Mouse (Mus musculus) forebrain, embryonic 10.5 days (tissue): ENCODE measurements around the gene Trio. TPM values are rescaled to one million over a fixed set of nuclear protein-coding genes. Genes with fewer than 3 reads are reported as not detected.
A peak's percentile ranks its signal among the peaks of the same experiment; 100 is the strongest.
"Not testable (repeated sequence)": the region's sequence is repeated elsewhere in the genome, so short reads cannot be mapped to it uniquely, and the experiment has no call there.

Experiments
- DNase-seq: peaks from one replicate; pipeline ENCODE4 v3.0.0-alpha.2; 2017; ENCODE audit warnings: low spot score; ENCODE audit errors: extremely low spot score
- H3K27ac ChIP-seq: fragments of 300-500 bp; sonication (generic); 2 replicates; pipeline ENCODE4 v1.5.1; 2016; ENCODE audit warnings: mild to moderate bottlenecking
- H3K27me3 ChIP-seq: fragments of 300-500 bp; sonication (generic); 2 replicates; pipeline ENCODE4 v1.6.1; 2016; ENCODE audit warnings: mild to moderate bottlenecking; ENCODE audit not compliant: poor library complexity, severe bottlenecking
- H3K36me3 ChIP-seq: fragments of 300-500 bp; sonication (generic); replicated peaks from 2 replicates; pipeline ENCODE4 v1.6.1; 2016; ENCODE audit warnings: mild to moderate bottlenecking, moderate library complexity
- H3K4me1 ChIP-seq: fragments of 300-500 bp; sonication (generic); 2 replicates; pipeline ENCODE4 v1.6.1; 2016
- H3K4me3 ChIP-seq: fragments of 300-500 bp; sonication (generic); 2 replicates; pipeline ENCODE4 v1.5.1; 2016; ENCODE audit warnings: mild to moderate bottlenecking, moderate library complexity
- H3K9me3 ChIP-seq: fragments of 300-500 bp; sonication (generic); 2 replicates; pipeline ENCODE4 v1.6.1; 2016; ENCODE audit warnings: mild to moderate bottlenecking, moderate library complexity
- WGBS: fragments of 180-500 bp; shearing (Covaris S2); methylation state at CpG from one replicate; pipeline ENCODE4 v1.1.7; 2016; 5-methylcytosine and 5-hydroxymethylcytosine counted together
- polyA plus RNA-seq: library from polyadenylated mRNA; unstranded; fragments of >200 nt; fragmentation: Nextera tagmentation; extraction: Ambion mirVana; gene quantifications from 2 replicates; pipeline ENCODE4 v1.2.1, GENCODE M21; 2016

The Trio gene
- polyA plus RNA-seq, 1 experiment from 2014 or later: 29.2 TPM

- H3K9me3 ChIP-seq: no peaks in the 10 kb centered on the region
- no peak overlapping the region for H3K4me3 ChIP-seq
- 83% methylated on average over 6 of the region's 6 CpGs for WGBS
- H3K4me1 ChIP-seq: peaks cover 13% of the 10 kb centered on the region
- H3K27ac ChIP-seq: no peak overlapping the region
- DNase-seq: no peak
- peaks cover 98% of the 10 kb centered on the region for H3K36me3 ChIP-seq
- no peaks in the 10 kb centered on the region for H3K27me3 ChIP-seq
These were observed 174.3 kb downstream of the Trio start for GRCm38 (mm10) chr15:27851312-27851711.

- H3K9me3 ChIP-seq: no peaks in the 10 kb centered on the region
- peaks cover 9% of the 10 kb centered on the region for H3K4me1 ChIP-seq
- H3K27ac ChIP-seq: no peak overlapping the region
- H3K4me3 ChIP-seq: no peak overlapping the region
- WGBS: 90% methylated on average over 14 of the region's 14 CpGs
- peaks cover 99% of the 10 kb centered on the region for H3K36me3 ChIP-seq
- DNase-seq: no peak
- no peaks in the 10 kb centered on the region for H3K27me3 ChIP-seq
These were observed 174.7 kb downstream of the Trio start for GRCm38 (mm10) chr15:27850904-27851303.

- WGBS: 96% methylated on average over 4 of the region's 4 CpGs
- H3K27ac ChIP-seq: no peak overlapping the region
- peaks cover 99% of the 10 kb centered on the region for H3K36me3 ChIP-seq
- no peak for DNase-seq
- no peaks in the 10 kb centered on the region for H3K9me3 ChIP-seq
- H3K4me1 ChIP-seq: 0 out of 2 replicates have a peak, but pooled peaks cover 3% of the 10 kb centered on the region
- H3K4me3 ChIP-seq: no peak overlapping the region
- no peaks in the 10 kb centered on the region for H3K27me3 ChIP-seq
These were observed 175.7 kb downstream of the Trio start for GRCm38 (mm10) chr15:27849910-27850309.

GRCm38 (mm10) chr15:27841696-27842095, 184.0 kb downstream of the Trio start:
- H3K36me3 ChIP-seq: peaks cover 98% of the 10 kb centered on the region
- WGBS: 94% methylated on average over 15 of the region's 15 CpGs
- no peaks in the 10 kb centered on the region for H3K9me3 ChIP-seq
- H3K4me1 ChIP-seq: peaks cover 9% of the 10 kb centered on the region; the same call in 1 of the 2 replicates
- H3K27me3 ChIP-seq: no peaks in the 10 kb centered on the region
- no peak for DNase-seq
- H3K4me3 ChIP-seq: no peak overlapping the region
- no peak overlapping the region for H3K27ac ChIP-seq

GRCm38 (mm10) chr15:27840579-27840978, 185.1 kb downstream of the Trio start:
- Histone ChIP-seq H3K9me3 (no peaks in the 10 kb centered on the region), H3K4me3 (no peak overlapping the region), H3K27me3 (no peaks in the 10 kb centered on the region), H3K27ac (no peak overlapping the region), H3K36me3 (peaks cover 98% of the 10 kb centered on the region), H3K4me1 (peaks cover 9% of the 10 kb centered on the region; the same call in 1 of the 2 replicates)
- 89% methylated on average over 8 of the region's 8 CpGs for WGBS
- no peak for DNase-seq

GRCm38 (mm10) chr15:27840125-27840524, 185.5 kb downstream of the Trio start:
- no peak overlapping the region for H3K4me3 ChIP-seq
- peaks cover 98% of the 10 kb centered on the region for H3K36me3 ChIP-seq
- H3K27ac ChIP-seq: no peak overlapping the region
- 87% methylated on average over 6 of the region's 6 CpGs for WGBS
- no peaks in the 10 kb centered on the region for H3K27me3 ChIP-seq
- no peaks in the 10 kb centered on the region for H3K9me3 ChIP-seq
- H3K4me1 ChIP-seq: peaks cover 9% of the 10 kb centered on the region; the same call in 1 of the 2 replicates
- no peak for DNase-seq

GRCm38 (mm10) chr15:27831646-27832045, 194.0 kb downstream of the Trio start:
- Histone ChIP-seq H3K9me3 (no peaks in the 10 kb centered on the region), H3K36me3 (peaks cover 98% of the 10 kb centered on the region), H3K27me3 (no peaks in the 10 kb centered on the region), H3K4me1 (no peaks in the 10 kb centered on the region), H3K27ac (no peak overlapping the region), H3K4me3 (no peak overlapping the region)
- 94% methylated on average over 6 of the region's 6 CpGs for WGBS
- DNase-seq: no peak

GRCm38 (mm10) chr15:27827871-27828270, 197.8 kb downstream of the Trio start:
- H3K36me3 ChIP-seq: peaks cover 100% of the 10 kb centered on the region

GRCm38 (mm10) chr15:27826886-27827285, 198.8 kb downstream of the Trio start:
- Histone ChIP-seq H3K4me3 (no peak overlapping the region), H3K27ac (no peak overlapping the region), H3K27me3 (no peaks in the 10 kb centered on the region), H3K36me3 (peaks cover 99% of the 10 kb centered on the region), H3K9me3 (no peaks in the 10 kb centered on the region), H3K4me1 (no peaks in the 10 kb centered on the region)
- DNase-seq: no peak
- whole genome bisulfite sequencing: 96% methylated on average over 4 of the region's 4 CpGs

More at GRCm38 (mm10) chr15:27827871-27828270, 197.8 kb downstream of the Trio start:
- not testable (repeated sequence) for H3K27ac ChIP-seq, H3K9me3 ChIP-seq, H3K4me1 ChIP-seq, H3K4me3 ChIP-seq, H3K27me3 ChIP-seq, DNase-seq
- 94% methylated on average over 3 of the region's 3 CpGs for WGBS

GRCm38 (mm10) chr15:27826048-27826637, 199.5 kb downstream of the Trio start:
- no peak overlapping the region for H3K4me3 ChIP-seq
- no peak for DNase-seq
- H3K36me3 ChIP-seq: peaks cover 99% of the 10 kb centered on the region
- H3K4me1 ChIP-seq: no peaks in the 10 kb centered on the region
- 88% methylated on average over 4 of the region's 4 CpGs for WGBS
- H3K9me3 ChIP-seq: no peaks in the 10 kb centered on the region
- H3K27ac ChIP-seq: no peak overlapping the region
- H3K27me3 ChIP-seq: no peaks in the 10 kb centered on the region

GRCm38 (mm10) chr15:27825390-27825789, 200.3 kb downstream of the Trio start:
- Histone ChIP-seq H3K27ac (no peak overlapping the region), H3K27me3 (no peaks in the 10 kb centered on the region), H3K4me1 (no peaks in the 10 kb centered on the region), H3K9me3 (no peaks in the 10 kb centered on the region), H3K36me3 (peaks cover 99% of the 10 kb centered on the region), H3K4me3 (no peak overlapping the region)
- DNase-seq: no peak
- 94% methylated on average over 12 of the region's 12 CpGs for WGBS

GRCm38 (mm10) chr15:27823581-27823980, 202.1 kb downstream of the Trio start:
- peaks cover 99% of the 10 kb centered on the region for H3K36me3 ChIP-seq
- DNase-seq: peak; percentile 26
- no peak overlapping the region for H3K4me3 ChIP-seq
- no peaks in the 10 kb centered on the region for H3K9me3 ChIP-seq
- 87% methylated on average over 4 of the region's 4 CpGs for WGBS
- no peaks in the 10 kb centered on the region for H3K27me3 ChIP-seq
- no peaks in the 10 kb centered on the region for H3K4me1 ChIP-seq
- H3K27ac ChIP-seq: no peak overlapping the region

- H3K36me3 ChIP-seq: peaks cover 99% of the 10 kb centered on the region
These were observed 203.2 kb downstream of the Trio start for GRCm38 (mm10) chr15:27822461-27822860.

More at GRCm38 (mm10) chr15:27822461-27822860, 203.2 kb downstream of the Trio start:
- no peaks in the 10 kb centered on the region for H3K4me1 ChIP-seq
- DNase-seq: no peak
- WGBS: 87% methylated on average over 4 of the region's 4 CpGs
- no peak overlapping the region for H3K4me3 ChIP-seq
- no peaks in the 10 kb centered on the region for H3K9me3 ChIP-seq
- no peaks in the 10 kb centered on the region for H3K27me3 ChIP-seq
- no peak overlapping the region for H3K27ac ChIP-seq
